Mouse (Mus musculus): ENCODE data around the gene Wdr70. TPM values are rescaled to one million over a fixed set of nuclear protein-coding genes. Genes with fewer than 3 reads are reported as not detected.

Gene Wdr70
- polyA plus RNA-seq, 1 experiment from 2014 or later: 42.5 TPM

DNA sequence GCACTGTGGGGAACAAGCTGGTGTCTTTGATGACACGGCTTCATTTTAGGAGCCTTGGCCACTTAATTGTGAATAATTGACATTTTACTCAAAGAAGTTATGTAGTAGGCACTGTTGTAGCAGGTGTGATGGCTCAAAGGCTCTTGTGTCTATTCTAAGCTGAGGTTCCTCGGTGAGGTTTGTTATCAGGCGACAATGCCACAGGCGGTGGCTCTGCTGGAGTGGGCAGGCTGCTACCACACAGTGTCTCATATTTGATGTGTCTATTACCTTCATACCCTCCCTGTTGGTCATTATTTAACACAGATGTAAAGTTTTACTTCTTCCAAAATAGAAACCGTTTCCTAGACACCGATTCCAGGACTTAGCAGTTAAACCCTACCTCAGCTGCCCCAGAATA lies 177.9 kb downstream of the Wdr70 start:
- Histone ChIP-seq H3K27me3 (replicated peaks) (no peaks in the 10 kb centered on the region), H3K27ac (no peak overlapping the region), H3K36me3 (no peaks in the 10 kb centered on the region), H3K9ac (no peak overlapping the region), H3K4me3 (replicated peaks) (no peak overlapping the region), H3K4me1 (replicated peaks) (no peaks in the 10 kb centered on the region), H3K9me3 (no peaks in the 10 kb centered on the region), H3K4me2 (replicated peaks) (no peak overlapping the region)
- no peak for ATAC-seq
- WGBS: 86% methylated on average over 6 of the region's 6 CpGs

DNA sequence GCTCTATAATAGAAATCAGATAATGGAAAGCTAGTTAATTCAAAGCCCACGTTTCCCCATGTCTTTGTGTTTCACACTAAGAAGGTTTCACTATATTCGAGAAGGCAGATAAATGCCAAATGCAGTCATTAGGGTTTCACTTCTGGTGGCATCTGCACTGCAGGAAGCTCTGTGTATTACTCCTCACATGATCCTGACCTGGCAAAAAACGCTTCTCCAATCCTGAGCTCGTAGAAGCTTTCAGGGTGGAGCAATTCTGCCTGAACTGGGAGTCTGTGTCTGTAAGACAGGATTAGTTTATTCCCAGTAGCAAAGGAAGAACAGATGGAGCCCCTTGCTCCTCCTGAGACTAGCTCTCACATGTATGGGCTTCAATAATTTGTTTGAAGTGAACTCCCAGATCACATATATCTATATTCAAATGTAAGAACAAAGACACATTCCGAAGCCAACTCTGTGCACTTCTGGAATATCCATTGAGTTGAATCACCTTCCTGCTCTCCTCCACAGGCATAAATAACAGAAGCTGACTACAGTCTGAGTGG lies 192.4 kb downstream of the Wdr70 start:
- H3K27ac ChIP-seq: no peak overlapping the region
- H3K36me3 ChIP-seq: no peaks in the 10 kb centered on the region
- H3K9me3 ChIP-seq: no peaks in the 10 kb centered on the region
- no peak for ATAC-seq
- H3K4me2 ChIP-seq (replicated peaks): no peak overlapping the region
- WGBS: 84% methylated on average over 5 of the region's 5 CpGs
- no peaks in the 10 kb centered on the region for H3K4me1 ChIP-seq (replicated peaks)
- no peak overlapping the region for H3K9ac ChIP-seq
- H3K4me3 ChIP-seq (replicated peaks): no peak overlapping the region
- H3K27me3 ChIP-seq (replicated peaks): no peaks in the 10 kb centered on the region

DNA sequence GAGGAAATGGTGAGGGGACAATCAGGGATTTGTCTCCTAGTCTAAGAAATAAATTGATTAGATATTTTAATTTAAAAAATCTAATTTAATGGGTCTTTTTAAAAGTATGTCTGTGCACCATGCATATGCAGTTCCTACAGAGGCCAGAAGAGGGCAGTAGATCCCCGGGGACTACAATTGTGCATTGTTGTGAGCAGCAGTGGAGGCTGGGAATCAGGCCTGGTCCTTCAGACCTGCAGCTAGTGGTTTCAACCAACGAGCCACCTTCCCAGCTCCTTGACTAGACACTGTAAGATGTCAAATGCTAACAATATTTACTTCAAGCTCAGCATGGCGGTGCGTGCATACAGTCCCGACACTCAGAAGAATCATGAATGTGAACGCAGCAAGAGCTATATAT lies 199.7 kb downstream of the Wdr70 start:
- H3K27ac ChIP-seq: no peak overlapping the region
- H3K4me1 ChIP-seq (replicated peaks): no peaks in the 10 kb centered on the region
- no peak for ATAC-seq
- H3K9ac ChIP-seq: no peak overlapping the region
- H3K36me3 ChIP-seq: no peaks in the 10 kb centered on the region
- H3K9me3 ChIP-seq: no peaks in the 10 kb centered on the region
- WGBS: 92% methylated on average over 6 of the region's 6 CpGs
- no peak overlapping the region for H3K4me2 ChIP-seq (replicated peaks)
- H3K4me3 ChIP-seq (replicated peaks): no peak overlapping the region
- H3K27me3 ChIP-seq (replicated peaks): no peaks in the 10 kb centered on the region

DNA sequence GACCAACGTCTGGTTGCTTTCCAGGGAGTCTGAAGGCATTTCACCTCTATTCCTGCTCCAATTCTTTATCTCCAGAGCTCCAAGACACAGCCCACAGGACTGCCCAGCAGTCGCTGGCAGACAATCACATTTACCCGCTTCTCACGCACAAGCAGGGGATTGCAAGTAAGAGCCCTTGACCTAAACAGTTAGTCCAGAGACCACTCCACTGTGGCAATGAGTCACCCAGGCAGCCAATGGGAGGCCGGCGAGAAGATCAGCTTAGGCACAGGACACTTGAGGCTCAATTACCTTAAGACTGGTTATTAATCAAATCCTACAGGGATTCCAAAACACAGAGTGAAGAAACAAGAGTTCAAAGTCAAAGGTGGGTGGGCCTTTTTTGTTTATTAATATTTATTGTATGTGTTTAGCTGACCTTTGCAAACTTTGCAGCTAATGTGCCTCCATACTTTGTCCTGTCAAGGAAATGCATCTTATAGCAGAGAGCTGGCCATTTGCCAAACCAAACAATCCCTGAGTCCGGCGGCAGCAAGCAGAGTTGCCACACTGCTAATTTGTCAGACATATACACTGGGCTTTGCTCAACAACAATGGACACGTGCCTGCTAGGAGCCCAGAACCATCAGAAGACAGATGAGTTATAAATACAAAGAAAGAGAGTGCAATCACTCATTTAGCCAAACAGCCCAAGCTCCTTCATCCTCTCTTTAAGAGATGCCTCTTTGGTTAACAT lies 207.3 kb downstream of the Wdr70 start:
- ATAC-seq: peak; percentile 86

DNA sequence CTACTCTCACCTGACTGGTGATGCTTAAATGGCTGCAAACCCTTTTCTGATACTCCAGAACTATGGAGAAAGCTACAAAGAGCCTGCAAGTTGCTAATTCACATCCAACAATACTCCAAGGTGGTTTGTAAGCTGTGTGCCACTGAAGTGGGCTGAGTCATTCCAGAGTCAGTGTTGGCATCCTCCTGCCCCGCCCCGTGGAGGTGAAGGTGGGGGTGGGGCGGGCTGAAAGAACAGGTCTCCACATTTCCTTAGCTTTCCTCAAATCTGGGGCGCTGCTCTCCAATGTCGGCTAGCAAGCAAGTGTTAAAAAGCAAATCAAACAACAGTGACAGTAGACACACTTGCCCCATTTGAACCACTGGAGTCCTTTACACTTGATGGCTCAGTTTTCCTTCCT lies 208.7 kb downstream of the Wdr70 start:
- no peak overlapping the region for H3K4me3 ChIP-seq (replicated peaks)
- 77% methylated on average over 5 of the region's 5 CpGs for WGBS
- no peak overlapping the region for H3K27ac ChIP-seq
- no peak overlapping the region for H3K9ac ChIP-seq
- ATAC-seq: no peak
- no peaks in the 10 kb centered on the region for H3K36me3 ChIP-seq
- H3K4me1 ChIP-seq (replicated peaks): peaks cover 13% of the 10 kb centered on the region
- H3K27me3 ChIP-seq (replicated peaks): no peaks in the 10 kb centered on the region
- H3K4me2 ChIP-seq (replicated peaks): no peak overlapping the region
- H3K9me3 ChIP-seq: no peaks in the 10 kb centered on the region

More for the DNA sequence above, 207.3 kb downstream of the Wdr70 start:
- Histone ChIP-seq H3K4me3 (replicated peaks) (no peak overlapping the region), H3K27ac (0 out of 2 replicates have a peak overlapping the region, but pooled peaks have one; percentile 6), H3K4me2 (replicated peaks) (no peak overlapping the region), H3K9me3 (no peaks in the 10 kb centered on the region), H3K36me3 (no peaks in the 10 kb centered on the region), H3K4me1 (replicated peaks) (peaks cover 13% of the 10 kb centered on the region), H3K27me3 (replicated peaks) (no peaks in the 10 kb centered on the region), H3K9ac (no peak overlapping the region)
- WGBS: 28% methylated on average over 9 of the region's 9 CpGs

DNA sequence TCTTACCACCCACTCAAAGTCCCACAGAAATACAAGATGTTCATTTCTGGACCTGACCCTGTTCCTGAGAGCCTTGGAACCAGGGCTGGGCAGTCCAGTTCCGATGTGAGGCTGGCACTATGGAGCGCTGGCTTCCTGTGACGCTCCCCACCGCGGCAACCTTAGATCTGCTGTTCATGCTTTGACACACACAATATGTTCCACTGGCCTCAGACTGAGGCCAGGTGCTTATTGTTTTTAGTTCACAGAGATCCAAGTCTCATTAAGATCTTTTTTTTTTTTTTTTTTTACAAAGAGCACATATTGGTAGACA lies 209.7 kb downstream of the Wdr70 start:
- 83% methylated on average over 5 of the region's 5 CpGs for WGBS
- Histone ChIP-seq H3K9ac (no peak overlapping the region), H3K9me3 (no peaks in the 10 kb centered on the region), H3K27ac (no peak overlapping the region), H3K27me3 (replicated peaks) (no peaks in the 10 kb centered on the region), H3K4me3 (replicated peaks) (no peak overlapping the region), H3K4me2 (replicated peaks) (no peak overlapping the region), H3K4me1 (replicated peaks) (peaks cover 13% of the 10 kb centered on the region), H3K36me3 (no peaks in the 10 kb centered on the region)
- ATAC-seq: no peak

DNA sequence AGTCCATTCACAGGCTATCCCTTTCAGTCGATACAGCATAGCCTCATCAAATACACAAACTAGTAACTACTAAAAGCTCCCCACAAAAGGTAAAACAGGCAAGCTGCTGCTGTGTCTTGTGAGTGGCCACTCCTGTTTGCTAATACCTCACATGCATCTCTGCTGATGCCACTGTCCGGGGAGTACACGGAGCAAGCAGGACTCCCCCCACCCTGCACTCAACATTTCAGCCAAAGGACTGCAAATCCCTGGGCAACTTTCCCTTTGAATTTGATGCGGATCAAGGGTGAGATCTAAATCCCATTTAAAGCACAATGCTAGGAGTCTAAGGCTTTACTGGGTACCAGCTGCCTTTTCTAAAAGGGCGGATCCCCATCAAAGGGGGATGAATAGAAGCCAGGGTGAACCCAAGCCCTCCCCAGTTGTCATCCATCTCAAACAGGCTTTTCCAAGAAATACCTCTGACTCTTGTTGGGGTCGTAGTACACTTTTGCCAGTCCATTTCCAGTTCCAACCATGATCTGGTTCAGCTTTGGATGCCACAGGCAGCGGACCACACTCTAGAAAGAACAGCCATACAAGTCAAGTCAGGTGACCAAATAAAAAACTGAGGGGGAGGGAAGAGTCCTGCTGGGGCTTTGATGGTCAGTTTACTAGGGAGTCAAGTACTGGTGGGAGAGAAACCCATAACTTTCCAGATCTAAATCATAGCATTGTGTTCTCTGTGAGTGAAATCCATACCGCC lies 210.2 kb downstream of the Wdr70 start:
- WGBS: 91% methylated on average over 8 of the region's 8 CpGs
- Histone ChIP-seq H3K4me2 (replicated peaks) (no peak overlapping the region), H3K9ac (no peak overlapping the region), H3K36me3 (no peaks in the 10 kb centered on the region), H3K27ac (no peak overlapping the region), H3K4me1 (replicated peaks) (peaks cover 13% of the 10 kb centered on the region), H3K4me3 (replicated peaks) (no peak overlapping the region), H3K9me3 (no peaks in the 10 kb centered on the region), H3K27me3 (replicated peaks) (no peaks in the 10 kb centered on the region)
- ATAC-seq: no peak

DNA sequence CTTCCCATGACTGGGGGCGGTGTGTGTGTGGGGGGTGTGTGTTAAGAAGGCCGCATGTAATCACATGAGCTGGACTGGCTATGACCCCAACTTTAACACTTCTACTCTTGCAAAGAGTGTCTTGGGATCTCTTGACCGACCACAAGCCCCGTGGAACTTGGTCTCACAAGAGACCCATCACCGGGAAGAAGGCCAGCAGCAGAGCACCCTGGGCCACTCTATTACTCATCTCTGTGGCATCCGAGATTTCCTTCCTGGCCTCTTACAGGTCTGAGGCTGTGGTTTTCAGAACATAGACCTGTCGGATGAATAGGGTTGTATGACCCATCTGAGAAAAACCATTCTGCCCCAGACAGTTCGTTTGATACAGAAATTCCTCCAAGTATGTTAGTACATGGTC lies 212.4 kb downstream of the Wdr70 start:
- H3K36me3 ChIP-seq: peaks cover 4% of the 10 kb centered on the region; the same call in 1 of the 2 replicates
- no peak for ATAC-seq
- peaks cover 6% of the 10 kb centered on the region for H3K4me1 ChIP-seq (replicated peaks)
- no peak overlapping the region for H3K4me2 ChIP-seq (replicated peaks)
- no peaks in the 10 kb centered on the region for H3K27me3 ChIP-seq (replicated peaks)
- no peaks in the 10 kb centered on the region for H3K9me3 ChIP-seq
- 82% methylated on average over 8 of the region's 8 CpGs for WGBS
- H3K9ac ChIP-seq: no peak overlapping the region
- no peak overlapping the region for H3K27ac ChIP-seq
- H3K4me3 ChIP-seq (replicated peaks): no peak overlapping the region

DNA sequence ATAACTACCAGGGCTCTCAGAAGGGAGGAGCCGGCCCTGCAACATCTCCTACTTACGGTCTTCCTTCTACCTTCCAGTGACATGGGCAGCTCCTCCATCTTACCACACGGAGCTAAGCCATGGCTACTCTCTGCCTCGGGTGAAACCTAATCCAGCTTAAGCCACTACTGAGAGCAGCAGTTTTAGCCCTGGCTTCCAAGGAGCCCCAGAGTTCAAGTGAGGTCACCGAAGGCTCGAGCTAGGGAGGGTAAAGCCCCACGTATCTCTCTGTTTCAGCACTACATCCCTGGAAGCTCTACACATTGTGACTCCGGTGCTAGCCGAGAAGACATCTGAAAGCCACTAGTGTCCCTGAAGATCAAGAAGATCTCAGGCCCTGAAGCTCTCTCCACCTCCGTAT lies 213.9 kb downstream of the Wdr70 start:
- WGBS: 66% methylated on average over 10 of the region's 10 CpGs
- H3K4me3 ChIP-seq (replicated peaks): no peak overlapping the region
- no peaks in the 10 kb centered on the region for H3K9me3 ChIP-seq
- no peak overlapping the region for H3K27ac ChIP-seq
- no peak for ATAC-seq
- no peaks in the 10 kb centered on the region for H3K4me1 ChIP-seq (replicated peaks)
- H3K9ac ChIP-seq: no peak overlapping the region
- no peak overlapping the region for H3K4me2 ChIP-seq (replicated peaks)
- H3K27me3 ChIP-seq (replicated peaks): no peaks in the 10 kb centered on the region
- peaks cover 6% of the 10 kb centered on the region; the same call in 1 of the 2 replicates for H3K36me3 ChIP-seq

DNA sequence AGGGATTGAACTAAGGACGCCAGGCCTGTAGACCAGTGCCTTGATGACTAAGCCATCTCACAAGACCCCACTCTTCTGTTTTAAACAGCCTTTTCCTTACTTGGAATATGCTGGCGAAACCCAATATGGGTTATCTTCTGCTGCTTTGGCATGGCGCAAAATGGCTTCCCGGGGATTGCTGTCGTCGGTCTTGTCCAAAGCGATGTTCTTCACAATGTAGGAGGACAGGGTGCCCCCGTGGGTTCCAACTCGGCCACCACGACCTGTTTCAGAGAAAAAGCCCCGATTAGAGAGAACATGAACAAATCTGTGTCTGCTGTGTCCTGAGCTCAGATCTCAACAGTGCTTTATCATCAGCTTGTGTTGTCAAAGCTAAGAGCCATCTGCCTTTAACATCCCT lies 214.8 kb downstream of the Wdr70 start:
- no peak overlapping the region for H3K4me2 ChIP-seq (replicated peaks)
- no peaks in the 10 kb centered on the region for H3K9me3 ChIP-seq
- no peaks in the 10 kb centered on the region for H3K27me3 ChIP-seq (replicated peaks)
- H3K36me3 ChIP-seq: peaks cover 6% of the 10 kb centered on the region; the same call in 1 of the 2 replicates
- 88% methylated on average over 11 of the region's 11 CpGs for WGBS
- ATAC-seq: no peak
- H3K9ac ChIP-seq: no peak overlapping the region
- H3K4me3 ChIP-seq (replicated peaks): no peak overlapping the region
- H3K4me1 ChIP-seq (replicated peaks): no peaks in the 10 kb centered on the region
- H3K27ac ChIP-seq: no peak overlapping the region

DNA sequence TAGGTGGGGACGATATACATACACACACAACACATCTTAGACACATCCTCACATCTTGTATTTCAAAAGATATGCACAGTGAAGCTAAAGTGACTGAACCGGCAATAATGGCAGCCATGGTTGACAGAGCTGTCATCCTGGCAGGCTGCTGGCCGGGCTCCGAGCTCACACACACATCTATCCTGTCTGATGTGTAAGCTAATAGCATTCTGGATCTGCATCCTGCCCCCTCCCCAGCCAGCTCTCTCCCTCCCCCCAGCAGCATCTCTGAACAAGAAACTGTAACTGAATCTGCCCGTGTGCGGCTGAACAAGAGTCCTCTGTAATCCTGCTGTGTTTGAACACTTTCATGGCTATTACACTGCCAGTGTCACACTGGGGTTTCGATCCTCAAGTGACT lies 219.1 kb downstream of the Wdr70 start:
- Histone ChIP-seq H3K27me3 (replicated peaks) (no peaks in the 10 kb centered on the region), H3K27ac (no peak overlapping the region), H3K4me2 (replicated peaks) (no peak overlapping the region), H3K36me3 (peaks cover 6% of the 10 kb centered on the region; the same call in 1 of the 2 replicates), H3K9ac (no peak overlapping the region), H3K4me3 (replicated peaks) (no peak overlapping the region), H3K4me1 (replicated peaks) (no peaks in the 10 kb centered on the region), H3K9me3 (no peaks in the 10 kb centered on the region)
- no peak for ATAC-seq
- whole genome bisulfite sequencing: 79% methylated on average over 7 of the region's 7 CpGs

DNA sequence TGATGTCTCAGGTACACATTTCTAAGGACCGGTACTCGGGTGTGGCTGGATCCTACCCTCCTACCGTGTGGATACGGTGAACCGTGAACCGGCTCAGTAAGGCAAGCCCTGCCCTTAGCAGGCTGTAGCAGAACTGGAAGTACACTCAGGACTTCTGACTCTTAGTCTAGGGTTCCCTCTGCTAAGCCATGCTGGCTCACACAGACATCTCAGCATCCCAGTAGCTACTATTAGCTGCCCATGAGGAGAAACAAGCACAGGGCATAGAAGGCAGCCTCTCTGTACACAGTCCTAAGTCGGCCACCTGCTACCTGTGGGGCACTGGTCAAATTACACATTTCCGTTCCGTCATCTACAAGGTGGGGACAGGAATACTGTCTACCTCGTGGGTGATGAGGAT lies 220.1 kb downstream of the Wdr70 start:
- Histone ChIP-seq H3K9me3 (no peaks in the 10 kb centered on the region), H3K4me1 (replicated peaks) (no peaks in the 10 kb centered on the region), H3K36me3 (peaks cover 6% of the 10 kb centered on the region; the same call in 1 of the 2 replicates), H3K9ac (no peak overlapping the region), H3K4me3 (replicated peaks) (no peak overlapping the region), H3K27me3 (replicated peaks) (no peaks in the 10 kb centered on the region), H3K27ac (no peak overlapping the region), H3K4me2 (replicated peaks) (no peak overlapping the region)
- 88% methylated on average over 10 of the region's 10 CpGs for WGBS
- ATAC-seq: no peak
